Mouse (Mus musculus) hindbrain, embryonic 12.5 days (tissue): ENCODE data around the gene Tectb. TPM values are rescaled to one million over a fixed set of nuclear protein-coding genes. Genes with fewer than 3 reads are reported as not detected.
"Not testable (repeated sequence)": the region's sequence is repeated elsewhere in the genome, so short reads cannot be mapped to it uniquely, and the experiment has no call there.

Experiments used
- ATAC-seq: fragments of 200-750 bp; cut with Nextera tagmentation; 2 replicates; pipeline ENCODE4 v1.8.0; 2017; ENCODE audit warnings: moderate TSS enrichment; ENCODE audit not compliant: low FRiP score
- H3K27ac ChIP-seq: fragments of 300-500 bp; sonication (generic); 2 replicates; pipeline ENCODE4 v1.5.1; 2016; ENCODE audit warnings: mild to moderate bottlenecking
- H3K27me3 ChIP-seq: fragments of 300-500 bp; sonication (generic); 2 replicates; pipeline ENCODE4 v1.6.1; 2016; ENCODE audit warnings: mild to moderate bottlenecking
- H3K36me3 ChIP-seq: fragments of 300-500 bp; sonication (generic); 2 replicates; pipeline ENCODE4 v1.6.1; 2016; ENCODE audit warnings: mild to moderate bottlenecking
- H3K4me1 ChIP-seq: fragments of 300-500 bp; sonication (generic); 2 replicates; pipeline ENCODE4 v1.6.1; 2016
- H3K4me2 ChIP-seq: fragments of 300-500 bp; sonication (generic); replicated peaks from 2 replicates; pipeline ENCODE4 v1.6.1; 2016; ENCODE audit warnings: mild to moderate bottlenecking
- H3K4me3 ChIP-seq: fragments of 300-500 bp; sonication (generic); 2 replicates; pipeline ENCODE4 v1.5.1; 2016; ENCODE audit warnings: mild to moderate bottlenecking
- H3K9ac ChIP-seq: fragments of 300-500 bp; sonication (generic); 2 replicates; pipeline ENCODE4 v1.6.1; 2016; ENCODE audit warnings: mild to moderate bottlenecking, moderate library complexity
- H3K9me3 ChIP-seq: fragments of 300-500 bp; sonication (generic); replicated peaks from 2 replicates; pipeline ENCODE4 v1.6.1; 2016; ENCODE audit warnings: mild to moderate bottlenecking
- WGBS: fragments of 180-500 bp; shearing (Covaris S2); methylation state at CpG from one replicate; pipeline ENCODE4 v1.1.7; 2016; 5-methylcytosine and 5-hydroxymethylcytosine counted together
- polyA plus RNA-seq: library from polyadenylated mRNA; unstranded; fragments of >200 nt; fragmentation: Nextera tagmentation; extraction: Ambion mirVana; gene quantifications from 2 replicates; pipeline ENCODE4 v1.2.1, GENCODE M21; 2016

The Tectb gene
- polyA plus RNA-seq, 1 experiment from 2014 or later, result 0.57 TPM

- H3K27ac ChIP-seq, result no peak overlapping the region
- H3K27me3 ChIP-seq, result no peaks in the 10 kb centered on the region
- WGBS, result 70% methylated on average over 2 of the region's 2 CpGs
- no peaks in the 10 kb centered on the region for H3K4me1 ChIP-seq
- H3K36me3 ChIP-seq, result no peaks in the 10 kb centered on the region
- H3K9me3 ChIP-seq, result peaks cover 11% of the 10 kb centered on the region; the same call in 1 of the 2 replicates
- no peak overlapping the region for H3K9ac ChIP-seq
- no peak overlapping the region for H3K4me2 ChIP-seq
- no peak for ATAC-seq
- no peak overlapping the region for H3K4me3 ChIP-seq
Measured at GRCm38 (mm10) chr19:55167741-55168140, 12.8 kb upstream of the Tectb start.

GRCm38 (mm10) chr19:55168360-55168759 is 12.2 kb upstream of the Tectb start:
- Histone ChIP-seq H3K4me2 (no peak overlapping the region), H3K9me3 (peaks cover 11% of the 10 kb centered on the region; the same call in 1 of the 2 replicates), H3K4me1 (no peaks in the 10 kb centered on the region), H3K4me3 (no peak overlapping the region), H3K27ac (no peak overlapping the region), H3K9ac (no peak overlapping the region), H3K36me3 (no peaks in the 10 kb centered on the region), H3K27me3 (no peaks in the 10 kb centered on the region)
- ATAC-seq, result no peak
- 88% methylated on average over 6 of the region's 6 CpGs for WGBS

GRCm38 (mm10) chr19:55169236-55169729 is 11.2 kb upstream of the Tectb start:
- H3K27me3 ChIP-seq, H3K4me2 ChIP-seq, H3K36me3 ChIP-seq, H3K4me1 ChIP-seq, H3K4me3 ChIP-seq, ATAC-seq, H3K9ac ChIP-seq, H3K27ac ChIP-seq: not testable (repeated sequence)
- H3K9me3 ChIP-seq, result peaks cover 11% of the 10 kb centered on the region; the same call in 1 of the 2 replicates
- WGBS, result 89% methylated on average over 8 of the region's 8 CpGs

- Histone ChIP-seq H3K27me3 (no peaks in the 10 kb centered on the region), H3K4me2 (no peak overlapping the region), H3K4me3 (no peak overlapping the region), H3K36me3 (no peaks in the 10 kb centered on the region), H3K27ac (no peak overlapping the region), H3K4me1 (no peaks in the 10 kb centered on the region), H3K9me3 (peaks cover 11% of the 10 kb centered on the region; the same call in 1 of the 2 replicates), H3K9ac (no peak overlapping the region)
- no peak for ATAC-seq
Measured at GRCm38 (mm10) chr19:55170399-55170798, 10.1 kb upstream of the Tectb start.

- Histone ChIP-seq H3K4me2 (no peak overlapping the region), H3K9me3 (peaks cover 11% of the 10 kb centered on the region; the same call in 1 of the 2 replicates), H3K4me1 (no peaks in the 10 kb centered on the region), H3K36me3 (no peaks in the 10 kb centered on the region), H3K9ac (no peak overlapping the region), H3K27me3 (no peaks in the 10 kb centered on the region), H3K4me3 (no peak overlapping the region), H3K27ac (no peak overlapping the region)
- WGBS, result 91% methylated on average over 1 of the region's 1 CpGs
- ATAC-seq, result no peak
Measured at GRCm38 (mm10) chr19:55171585-55171984, 8.9 kb upstream of the Tectb start.

- 92% methylated on average over 3 of the region's 3 CpGs for WGBS
- H3K36me3 ChIP-seq, result no peaks in the 10 kb centered on the region
- H3K9me3 ChIP-seq, result no peaks in the 10 kb centered on the region
- H3K4me2 ChIP-seq, result no peak overlapping the region
- no peaks in the 10 kb centered on the region for H3K4me1 ChIP-seq
- H3K27me3 ChIP-seq, result no peaks in the 10 kb centered on the region
- no peak for ATAC-seq
- no peak overlapping the region for H3K27ac ChIP-seq
- H3K4me3 ChIP-seq, result no peak overlapping the region
- no peak overlapping the region for H3K9ac ChIP-seq
Measured at GRCm38 (mm10) chr19:55177143-55177542, 3.4 kb upstream of the Tectb start.

GRCm38 (mm10) chr19:55184442-55184841 is 3.9 kb downstream of the Tectb start:
- H3K9me3 ChIP-seq, result no peaks in the 10 kb centered on the region
- no peak overlapping the region for H3K4me2 ChIP-seq
- WGBS, result 66% methylated on average over 7 of the region's 7 CpGs
- no peak overlapping the region for H3K4me3 ChIP-seq
- ATAC-seq, result no peak
- H3K27me3 ChIP-seq, result no peaks in the 10 kb centered on the region
- H3K4me1 ChIP-seq, result peaks cover 10% of the 10 kb centered on the region
- no peak overlapping the region for H3K9ac ChIP-seq
- peak overlapping the region; percentile 40 for H3K27ac ChIP-seq
- no peaks in the 10 kb centered on the region for H3K36me3 ChIP-seq

GRCm38 (mm10) chr19:55185074-55185473 is 4.5 kb downstream of the Tectb start:
- 43% methylated on average over 7 of the region's 7 CpGs for WGBS
- H3K27me3 ChIP-seq, result no peaks in the 10 kb centered on the region

GRCm38 (mm10) chr19:55185651-55186050 is 5.1 kb downstream of the Tectb start:
- peak overlapping the region; percentile 61 for H3K27ac ChIP-seq

More at GRCm38 (mm10) chr19:55185074-55185473, 4.5 kb downstream of the Tectb start:
- peaks cover 10% of the 10 kb centered on the region for H3K4me1 ChIP-seq
- H3K4me3 ChIP-seq, result no peak overlapping the region
- no peak overlapping the region for H3K9ac ChIP-seq
- peak overlapping the region; percentile 40 for H3K27ac ChIP-seq
- no peaks in the 10 kb centered on the region for H3K9me3 ChIP-seq
- H3K4me2 ChIP-seq, result no peak overlapping the region
- peak; percentile 75; the same call in 1 of the 2 replicates for ATAC-seq
- H3K36me3 ChIP-seq, result no peaks in the 10 kb centered on the region

GRCm38 (mm10) chr19:55190065-55190464 is 9.5 kb downstream of the Tectb start:
- H3K9me3 ChIP-seq, result no peaks in the 10 kb centered on the region
- peaks cover 5% of the 10 kb centered on the region for H3K4me1 ChIP-seq
- no peak overlapping the region for H3K4me3 ChIP-seq
- H3K27me3 ChIP-seq, result no peaks in the 10 kb centered on the region
- no peak for ATAC-seq
- H3K36me3 ChIP-seq, result no peaks in the 10 kb centered on the region
- 90% methylated on average over 5 of the region's 5 CpGs for WGBS
- no peak overlapping the region for H3K9ac ChIP-seq
- no peak overlapping the region for H3K4me2 ChIP-seq
- no peak overlapping the region for H3K27ac ChIP-seq

More at GRCm38 (mm10) chr19:55185651-55186050, 5.1 kb downstream of the Tectb start:
- Histone ChIP-seq H3K36me3 (no peaks in the 10 kb centered on the region), H3K9ac (no peak overlapping the region), H3K9me3 (no peaks in the 10 kb centered on the region), H3K4me3 (no peak overlapping the region), H3K4me1 (peaks cover 10% of the 10 kb centered on the region), H3K4me2 (no peak overlapping the region), H3K27me3 (no peaks in the 10 kb centered on the region)
- peak; percentile 91 for ATAC-seq
- WGBS, result 33% methylated on average over 3 of the region's 3 CpGs

- no peak overlapping the region for H3K27ac ChIP-seq
- no peak for ATAC-seq
- no peaks in the 10 kb centered on the region for H3K36me3 ChIP-seq
- no peak overlapping the region for H3K9ac ChIP-seq
- no peak overlapping the region for H3K4me2 ChIP-seq
- no peaks in the 10 kb centered on the region for H3K27me3 ChIP-seq
- H3K9me3 ChIP-seq, result no peaks in the 10 kb centered on the region
- no peak overlapping the region for H3K4me3 ChIP-seq
- WGBS, result 75% methylated on average over 2 of the region's 2 CpGs
- H3K4me1 ChIP-seq, result no peaks in the 10 kb centered on the region
Measured at GRCm38 (mm10) chr19:55191596-55191995, 11.1 kb downstream of the Tectb start.

- Histone ChIP-seq H3K27ac (no peak overlapping the region), H3K9me3 (no peaks in the 10 kb centered on the region), H3K4me3 (no peak overlapping the region), H3K4me1 (no peaks in the 10 kb centered on the region), H3K9ac (no peak overlapping the region), H3K36me3 (no peaks in the 10 kb centered on the region), H3K27me3 (no peaks in the 10 kb centered on the region), H3K4me2 (no peak overlapping the region)
- 91% methylated on average over 21 of the region's 21 CpGs for WGBS
- no peak for ATAC-seq
Measured at GRCm38 (mm10) chr19:55192254-55192945, 11.9 kb downstream of the Tectb start.
